Mouse (Mus musculus) embryonic facial prominence, embryonic 11.5 days (tissue): ENCODE measurements around the gene Mdc1. TPM values are rescaled to one million over a fixed set of nuclear protein-coding genes. Genes with fewer than 3 reads are reported as not detected.
A peak's percentile ranks its signal among the peaks of the same experiment; 100 is the strongest.

Experiments
- ATAC-seq: fragments of 200-750 bp; cut with Nextera tagmentation; replicated peaks from 2 replicates; pipeline ENCODE4 v1.8.0; 2017; ENCODE audit warnings: low read depth; ENCODE audit not compliant: insufficient number of reproducible peaks, low FRiP score, low TSS enrichment
- DNase-seq: peaks from one replicate; pipeline ENCODE4 v3.0.0-alpha.2; 2015; ENCODE audit warnings: low spot score
- H3K27ac ChIP-seq: fragments of 300-500 bp; sonication (generic); replicated peaks from 2 replicates; pipeline ENCODE4 v1.5.1; 2014; ENCODE audit warnings: mild to moderate bottlenecking, low read depth, low read length, control low read depth
- H3K27me3 ChIP-seq: fragments of 300-500 bp; sonication (generic); 2 replicates; pipeline ENCODE4 v1.6.1; 2014; ENCODE audit warnings: mild to moderate bottlenecking, low read length, moderate library complexity, mixed read lengths; ENCODE audit not compliant: control insufficient read depth, insufficient read depth
- H3K36me3 ChIP-seq: fragments of 300-500 bp; sonication (generic); replicated peaks from 2 replicates; pipeline ENCODE4 v1.6.1; 2014; ENCODE audit warnings: low read depth, mild to moderate bottlenecking, low read length, moderate library complexity, mixed read lengths; ENCODE audit not compliant: control insufficient read depth, insufficient read depth
- H3K4me1 ChIP-seq: fragments of 300-500 bp; sonication (generic); 2 replicates; pipeline ENCODE4 v1.6.1; 2014; ENCODE audit warnings: low read length, mixed read lengths; ENCODE audit not compliant: control insufficient read depth, insufficient read depth
- H3K4me2 ChIP-seq: fragments of 300-500 bp; sonication (generic); 2 replicates; pipeline ENCODE4 v1.6.1; 2014; ENCODE audit warnings: low read depth, mild to moderate bottlenecking, control low read depth, low read length, moderate library complexity
- H3K4me3 ChIP-seq: fragments of 300-500 bp; sonication (generic); 2 replicates; pipeline ENCODE4 v1.5.1; 2014; ENCODE audit warnings: low read depth, low read length, control low read depth
- H3K9ac ChIP-seq: fragments of 300-500 bp; sonication (generic); replicated peaks from 2 replicates; pipeline ENCODE4 v1.6.1; 2014; ENCODE audit warnings: mild to moderate bottlenecking, control low read depth, low read length
- H3K9me3 ChIP-seq: fragments of 300-500 bp; sonication (generic); replicated peaks from 2 replicates; pipeline ENCODE4 v1.6.1; 2016; ENCODE audit warnings: mild to moderate bottlenecking, low read length, inconsistent platforms, mixed read lengths; ENCODE audit not compliant: control insufficient read depth
- WGBS: fragments of 180-500 bp; shearing (Covaris S2); extraction: QIAGEN DNeasy Blood & Tissue Kit; methylation state at CpG from one replicate; pipeline ENCODE4 v1.1.7; 2014; 5-methylcytosine and 5-hydroxymethylcytosine counted together
- polyA plus RNA-seq: library from polyadenylated mRNA; unstranded; fragments of >200 nt; fragmentation: Nextera tagmentation; extraction: Ambion mirVana; gene quantifications from 2 replicates; pipeline ENCODE4 v1.2.1, GENCODE M21; 2014

Mdc1 gene
- 22.2 and 23.4 TPM in 2 replicates for polyA plus RNA-seq

DNA sequence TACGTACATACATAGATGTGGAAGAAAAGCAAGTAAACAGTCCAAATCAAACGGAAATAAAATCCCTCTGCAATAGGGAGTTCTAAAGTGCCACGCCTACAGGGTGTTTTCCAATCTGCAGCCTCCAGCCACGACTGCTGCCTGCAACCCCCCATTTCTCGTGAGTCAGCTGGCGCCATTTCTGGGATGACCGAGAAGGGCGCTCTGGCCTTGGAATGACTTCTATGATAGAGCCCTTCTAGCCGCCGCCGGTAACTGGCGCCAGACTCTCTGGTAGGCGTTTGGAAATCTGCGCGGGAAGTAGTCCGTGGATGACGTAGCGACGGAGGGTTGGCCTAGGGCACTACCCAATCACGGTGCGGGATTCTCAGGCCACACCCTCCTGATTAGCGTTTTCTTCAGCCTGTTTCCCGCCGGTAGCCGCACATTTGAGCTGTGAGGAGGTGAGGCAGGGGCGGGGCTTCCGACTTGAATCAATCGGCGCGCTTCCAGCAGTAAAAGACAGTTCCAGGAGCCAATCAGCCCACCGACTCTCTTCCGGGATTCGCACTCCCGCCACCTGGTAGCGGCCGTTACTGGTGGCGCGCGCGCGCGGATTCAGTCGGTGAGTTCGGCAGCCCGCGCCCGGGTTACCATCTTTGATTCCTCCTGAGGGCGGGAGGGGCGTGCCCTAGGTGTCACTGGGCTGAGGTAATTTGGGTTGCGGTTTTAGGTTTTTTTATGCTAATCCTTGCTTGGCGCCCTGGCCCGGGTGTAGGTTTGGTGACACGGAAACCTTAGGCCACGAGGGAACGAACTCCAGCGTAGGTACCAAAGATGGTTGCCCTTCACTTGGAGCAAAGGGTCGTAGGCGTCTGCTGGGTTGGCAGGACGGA is at the start of gene Mdc1:
Gene Mdc1 (plus strand): TSS at position 440 of the 875 bp plus-strand sequence.
- Histone ChIP-seq H3K36me3 (no peaks in the 10 kb centered on the region; the same call in 1 of the 2 replicates), H3K4me2 (peak within 1 kb of the TSS; percentile 57), H3K4me3 (peak within 1 kb of the TSS; percentile 59), H3K4me1 (no peaks in the 10 kb centered on the region), H3K27ac (peak within 1 kb of the TSS; percentile 35), H3K9ac (peak within 1 kb of the TSS; percentile 78), H3K27me3 (no peaks in the 10 kb centered on the region), H3K9me3 (no peaks in the 10 kb centered on the region)
- ATAC-seq (peak; percentile 86), DNase-seq (peak; percentile 100)
- WGBS, result under 1% methylated on average over 59 of the region's 59 CpGs

DNA sequence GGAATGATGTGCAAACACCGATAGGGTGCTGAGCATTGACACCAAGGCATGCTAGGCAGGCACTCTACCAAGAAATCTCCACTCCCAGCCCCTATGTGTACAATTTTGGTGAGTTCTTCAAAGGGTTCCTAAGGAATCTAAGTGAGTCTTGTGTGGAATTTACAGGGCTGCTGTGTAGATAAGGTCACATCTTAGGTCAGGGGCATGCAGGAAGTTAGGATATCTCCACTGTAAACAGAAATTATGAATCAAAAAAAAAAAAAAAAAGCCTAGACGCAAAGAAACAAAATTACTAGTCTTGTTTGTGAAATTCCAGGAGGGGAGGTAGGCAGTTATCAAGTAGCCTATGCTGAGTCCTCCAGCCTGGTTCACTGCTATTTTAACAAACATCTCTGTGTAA is 48.5 kb upstream of the Mdc1 start:
- 85% methylated on average over 2 of the region's 2 CpGs for WGBS

GRCm38 (mm10) chr17:35795099-35795498 is 46.2 kb upstream of the Mdc1 start:
- no peak overlapping the region for H3K4me3 ChIP-seq
- no peak overlapping the region for H3K9ac ChIP-seq
- H3K4me1 ChIP-seq, result no peaks in the 10 kb centered on the region
- no peaks in the 10 kb centered on the region for H3K9me3 ChIP-seq
- H3K4me2 ChIP-seq, result no peak overlapping the region
- 57% methylated on average over 2 of the region's 2 CpGs for WGBS
- ATAC-seq (no peak), DNase-seq (no peak)
- no peaks in the 10 kb centered on the region; the same call in 1 of the 2 replicates for H3K27me3 ChIP-seq
- H3K27ac ChIP-seq, result no peak overlapping the region
- H3K36me3 ChIP-seq, result no peaks in the 10 kb centered on the region

More for the DNA sequence above, 48.5 kb upstream of the Mdc1 start:
- no peak overlapping the region for H3K9ac ChIP-seq
- no peaks in the 10 kb centered on the region for H3K4me1 ChIP-seq
- ATAC-seq (no peak), DNase-seq (no peak)
- H3K9me3 ChIP-seq, result no peaks in the 10 kb centered on the region
- no peak overlapping the region for H3K27ac ChIP-seq
- no peak overlapping the region for H3K4me3 ChIP-seq
- no peaks in the 10 kb centered on the region for H3K27me3 ChIP-seq
- no peak overlapping the region for H3K4me2 ChIP-seq
- H3K36me3 ChIP-seq, result no peaks in the 10 kb centered on the region

DNA sequence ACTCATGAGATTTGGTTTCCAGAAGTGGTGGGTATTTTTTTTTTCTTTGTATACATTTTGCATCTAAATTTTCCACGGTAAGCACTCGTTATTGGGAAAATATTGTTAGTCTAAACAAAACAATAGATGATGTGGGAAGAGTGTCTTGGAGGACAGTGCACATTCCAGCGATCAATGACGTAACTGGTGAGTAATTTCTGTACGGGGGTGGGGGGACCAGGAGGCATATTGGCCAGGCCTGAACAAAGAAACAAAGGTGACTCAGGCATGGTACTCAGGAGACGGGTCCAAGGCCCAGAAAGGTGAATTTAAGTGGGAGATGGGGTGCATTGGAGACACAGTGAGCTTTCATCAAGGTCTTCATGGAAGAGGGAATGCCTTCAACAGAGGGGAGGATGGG is 45.7 kb upstream of the Mdc1 start:
- Histone ChIP-seq H3K36me3 (no peaks in the 10 kb centered on the region), H3K27me3 (no peaks in the 10 kb centered on the region; the same call in 1 of the 2 replicates), H3K27ac (no peak overlapping the region), H3K4me3 (no peak overlapping the region), H3K4me2 (no peak overlapping the region), H3K9me3 (no peaks in the 10 kb centered on the region), H3K9ac (no peak overlapping the region), H3K4me1 (no peaks in the 10 kb centered on the region)
- DNase-seq (no peak), ATAC-seq (no peak)
- WGBS, result 82% methylated on average over 6 of the region's 6 CpGs

DNA sequence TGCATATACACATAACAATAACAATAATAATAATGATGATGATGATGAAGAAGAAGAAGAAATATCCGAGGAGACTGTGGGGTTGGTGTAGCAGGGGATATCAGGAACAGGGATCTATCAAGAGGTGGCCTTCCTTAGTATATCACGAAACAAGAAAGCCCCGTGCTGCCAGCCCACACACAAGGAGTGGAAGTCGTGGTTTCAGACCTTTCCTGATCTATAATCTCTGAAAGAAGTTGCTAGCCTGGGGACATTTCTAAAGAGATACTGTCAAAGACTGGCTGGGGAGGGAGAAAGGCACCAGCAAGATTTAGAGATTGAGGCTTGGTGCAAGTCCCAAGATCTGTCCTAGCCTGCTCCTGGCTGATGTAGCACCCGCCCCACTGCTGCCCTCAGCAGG is 44.5 kb upstream of the Mdc1 start:
- H3K4me2 ChIP-seq, result no peak overlapping the region
- 70% methylated on average over 5 of the region's 5 CpGs for WGBS
- no peak overlapping the region for H3K4me3 ChIP-seq
- H3K27me3 ChIP-seq, result no peaks in the 10 kb centered on the region; the same call in 1 of the 2 replicates
- H3K27ac ChIP-seq, result no peak overlapping the region
- H3K9ac ChIP-seq, result no peak overlapping the region
- no peaks in the 10 kb centered on the region for H3K36me3 ChIP-seq
- H3K9me3 ChIP-seq, result no peaks in the 10 kb centered on the region
- ATAC-seq, result no peak
- no peaks in the 10 kb centered on the region for H3K4me1 ChIP-seq
- DNase-seq, result no peak

DNA sequence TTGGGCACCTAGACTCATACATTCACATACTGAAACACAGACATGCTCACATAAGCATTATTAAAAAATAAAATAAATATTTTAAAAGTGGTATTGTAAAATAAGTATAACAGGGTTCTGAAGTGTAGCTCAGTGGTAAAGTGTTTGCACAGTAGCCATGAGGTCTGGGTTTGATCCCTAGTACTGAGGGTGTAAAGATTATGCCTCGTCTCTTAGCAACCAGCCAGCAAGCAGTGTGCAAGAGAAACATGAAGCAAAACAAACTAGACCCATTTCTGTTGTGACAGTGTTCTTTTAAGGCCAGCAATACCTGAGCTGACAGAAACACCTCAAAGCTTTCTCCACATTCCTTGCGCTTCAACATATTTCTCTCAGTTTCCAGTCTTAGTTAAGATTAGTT is 40.4 kb upstream of the Mdc1 start:
- no peak overlapping the region for H3K9ac ChIP-seq
- no peak for DNase-seq
- no peaks in the 10 kb centered on the region for H3K4me1 ChIP-seq
- no peak for ATAC-seq
- H3K4me3 ChIP-seq, result no peak overlapping the region
- H3K4me2 ChIP-seq, result no peak overlapping the region
- 78% methylated on average over 2 of the region's 2 CpGs for WGBS
- H3K27ac ChIP-seq, result no peak overlapping the region
- no peaks in the 10 kb centered on the region for H3K9me3 ChIP-seq
- no peaks in the 10 kb centered on the region for H3K36me3 ChIP-seq
- H3K27me3 ChIP-seq, result no peaks in the 10 kb centered on the region; the same call in 1 of the 2 replicates

GRCm38 (mm10) chr17:35803020-35803419 is 38.3 kb upstream of the Mdc1 start:
- Histone ChIP-seq H3K9ac (no peak overlapping the region), H3K27me3 (no peaks in the 10 kb centered on the region; the same call in 1 of the 2 replicates), H3K4me3 (no peak overlapping the region), H3K9me3 (no peaks in the 10 kb centered on the region), H3K4me2 (no peak overlapping the region), H3K27ac (no peak overlapping the region), H3K4me1 (no peaks in the 10 kb centered on the region), H3K36me3 (no peaks in the 10 kb centered on the region)
- WGBS, result 46% methylated on average over 6 of the region's 6 CpGs
- ATAC-seq, result no peak
- DNase-seq, result no peak

DNA sequence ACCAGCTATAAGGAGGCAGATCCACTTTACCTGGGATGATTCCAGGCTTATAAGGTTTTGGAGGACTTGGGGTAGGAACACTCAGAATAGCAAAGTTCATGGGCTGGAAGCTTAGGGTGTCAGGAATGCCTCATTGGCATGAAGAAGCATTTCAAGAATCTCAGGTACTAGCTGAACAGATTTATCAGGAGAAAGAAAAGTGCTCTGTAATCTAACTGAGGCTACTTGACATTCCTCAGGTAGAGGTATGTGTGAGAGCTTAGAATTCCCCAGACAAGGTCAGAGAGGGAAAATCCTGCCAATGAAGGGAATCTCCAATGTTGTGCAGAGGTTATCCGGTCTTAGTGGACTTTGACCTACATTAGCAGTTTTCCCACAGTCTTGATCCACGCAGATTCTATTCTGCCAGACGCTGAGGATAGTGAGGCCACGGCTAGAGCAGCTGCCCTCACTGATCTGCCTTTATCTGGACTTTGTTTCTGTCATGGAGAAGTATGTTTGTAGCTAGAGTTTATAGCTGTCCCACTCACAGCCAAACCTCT is 37.4 kb upstream of the Mdc1 start:
- no peaks in the 10 kb centered on the region for H3K27me3 ChIP-seq
- no peak overlapping the region for H3K4me3 ChIP-seq
- ATAC-seq, result no peak
- no peak overlapping the region for H3K9ac ChIP-seq
- no peaks in the 10 kb centered on the region for H3K36me3 ChIP-seq
- H3K27ac ChIP-seq, result no peak overlapping the region
- no peaks in the 10 kb centered on the region for H3K9me3 ChIP-seq
- no peaks in the 10 kb centered on the region for H3K4me1 ChIP-seq
- 91% methylated on average over 4 of the region's 4 CpGs for WGBS
- no peak overlapping the region for H3K4me2 ChIP-seq
- no peak for DNase-seq
